Mouse (Mus musculus) mature B cell (primary cell): ENCODE results near the gene Rbbp4.

Source experiments
- in situ Hi-C: fragments of 300-500 bp; cut with MboI; formaldehyde crosslinking; loops from 2 replicates; pipeline ENCODE4 v1.14.3; 2019

The Rbbp4 gene

DNA sequence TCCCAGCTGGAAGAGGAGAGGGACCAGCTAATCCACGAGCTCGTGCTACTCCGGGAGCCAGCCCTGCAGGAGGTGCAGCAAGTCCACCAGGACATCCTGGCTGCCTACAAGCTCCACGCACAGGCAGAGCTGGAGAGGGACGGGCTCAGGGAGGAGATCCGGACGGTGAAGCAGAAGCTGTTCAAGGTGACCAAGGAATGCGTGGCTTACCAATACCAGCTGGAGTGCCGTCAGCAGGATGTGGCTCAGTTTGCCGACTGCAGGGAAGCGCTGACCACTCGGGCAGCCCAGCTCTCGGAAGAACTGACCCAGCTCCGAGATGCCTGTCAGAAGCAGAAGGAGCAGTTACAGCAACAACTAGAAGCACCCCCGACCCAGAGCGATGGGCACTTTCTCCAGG, 41.5 kb downstream of the Rbbp4 start:
- in situ Hi-C loops = no loop called here

DNA sequence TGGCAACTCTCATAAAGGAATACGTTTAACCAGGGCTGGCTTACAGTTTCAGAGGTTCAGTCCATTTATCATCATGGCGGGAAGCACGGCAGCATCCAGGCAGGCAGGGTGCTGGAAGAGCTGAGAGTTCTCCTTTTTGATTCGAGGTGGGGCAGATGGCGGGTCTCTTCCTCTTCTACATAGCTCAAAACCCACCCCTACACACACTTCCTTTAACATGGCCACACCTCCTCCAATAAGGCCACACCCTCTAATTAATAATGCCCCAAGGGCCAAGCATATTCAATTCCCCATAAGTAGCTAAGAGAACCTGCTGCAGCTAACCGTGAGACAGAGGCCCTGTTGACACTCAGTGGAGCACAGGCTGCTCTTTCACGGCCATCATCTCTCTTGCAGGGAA, 42.3 kb downstream of the Rbbp4 start:
- in situ Hi-C loops = no loop called here

DNA sequence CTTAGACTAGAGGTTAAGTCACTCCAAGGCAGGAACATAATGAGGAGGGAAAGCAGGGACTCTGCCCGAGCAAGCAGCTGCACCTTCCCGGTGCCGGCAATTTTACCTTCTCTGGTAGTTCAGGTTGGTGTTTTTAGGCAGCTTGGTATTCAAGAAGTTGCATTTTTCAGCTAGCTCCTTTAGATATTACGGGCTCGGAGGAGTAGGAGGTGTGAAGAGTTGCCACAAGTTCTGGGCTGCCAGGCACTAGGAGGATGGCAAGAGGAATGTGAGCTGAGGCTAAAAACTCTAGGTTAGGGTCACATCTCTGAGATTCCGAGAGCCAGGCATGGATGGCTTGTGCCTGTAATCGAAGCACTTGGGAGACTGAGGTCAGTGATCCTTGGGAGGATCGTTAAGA, 45.5 kb downstream of the Rbbp4 start:
- in situ Hi-C loops = no loop called here

DNA sequence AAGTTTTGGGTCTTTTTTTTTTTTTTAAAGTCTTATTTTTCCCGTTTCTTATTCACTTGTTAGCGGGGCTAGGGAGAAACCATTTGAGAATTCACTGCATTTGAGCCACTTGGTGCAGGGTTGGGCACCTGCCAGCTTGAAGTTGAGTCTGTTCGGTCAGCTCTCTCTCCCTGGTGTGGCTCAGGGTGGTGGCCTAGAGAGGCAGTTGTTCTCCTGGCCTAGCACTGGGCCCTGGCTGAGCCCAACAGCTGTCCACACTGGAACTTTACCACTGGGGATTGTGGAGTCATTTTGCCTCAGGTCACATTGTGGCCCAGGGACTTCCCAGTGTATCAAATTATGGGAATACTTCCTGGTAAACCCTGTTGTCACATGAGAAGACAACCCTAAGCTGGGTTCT, 47.1 kb downstream of the Rbbp4 start:
- in situ Hi-C loops = no loop called here

DNA sequence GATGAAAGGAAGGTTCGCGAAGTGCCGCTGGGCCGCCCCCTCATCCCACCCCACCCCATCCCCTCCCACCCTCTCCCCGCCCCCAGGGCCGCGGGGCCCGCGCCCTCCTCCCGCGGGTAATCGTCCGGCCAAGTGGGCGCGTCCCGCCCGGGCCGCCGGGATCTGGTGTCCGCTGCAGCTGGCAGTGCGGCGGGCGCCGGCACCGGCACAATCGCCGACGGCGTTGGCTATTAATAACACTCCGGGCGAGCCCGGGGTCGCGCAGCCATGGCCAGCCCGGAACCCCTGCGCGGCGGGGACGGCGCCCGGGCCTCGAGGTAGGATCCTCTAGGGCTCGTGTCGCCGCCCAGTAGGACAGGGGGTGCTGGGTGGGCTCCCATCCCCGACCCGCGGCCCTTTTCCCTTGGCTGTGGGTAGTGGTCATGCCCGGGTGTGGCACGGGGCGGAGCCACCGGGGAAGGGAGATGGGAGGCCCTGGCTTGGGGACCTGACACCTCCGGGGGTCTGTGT, 47.6 kb downstream of the Rbbp4 start, which contains the start of gene Sync:
TSS of gene Sync (plus strand) at position 146 of the 510 bp plus-strand sequence.
- in situ Hi-C loops = no loop called here

DNA sequence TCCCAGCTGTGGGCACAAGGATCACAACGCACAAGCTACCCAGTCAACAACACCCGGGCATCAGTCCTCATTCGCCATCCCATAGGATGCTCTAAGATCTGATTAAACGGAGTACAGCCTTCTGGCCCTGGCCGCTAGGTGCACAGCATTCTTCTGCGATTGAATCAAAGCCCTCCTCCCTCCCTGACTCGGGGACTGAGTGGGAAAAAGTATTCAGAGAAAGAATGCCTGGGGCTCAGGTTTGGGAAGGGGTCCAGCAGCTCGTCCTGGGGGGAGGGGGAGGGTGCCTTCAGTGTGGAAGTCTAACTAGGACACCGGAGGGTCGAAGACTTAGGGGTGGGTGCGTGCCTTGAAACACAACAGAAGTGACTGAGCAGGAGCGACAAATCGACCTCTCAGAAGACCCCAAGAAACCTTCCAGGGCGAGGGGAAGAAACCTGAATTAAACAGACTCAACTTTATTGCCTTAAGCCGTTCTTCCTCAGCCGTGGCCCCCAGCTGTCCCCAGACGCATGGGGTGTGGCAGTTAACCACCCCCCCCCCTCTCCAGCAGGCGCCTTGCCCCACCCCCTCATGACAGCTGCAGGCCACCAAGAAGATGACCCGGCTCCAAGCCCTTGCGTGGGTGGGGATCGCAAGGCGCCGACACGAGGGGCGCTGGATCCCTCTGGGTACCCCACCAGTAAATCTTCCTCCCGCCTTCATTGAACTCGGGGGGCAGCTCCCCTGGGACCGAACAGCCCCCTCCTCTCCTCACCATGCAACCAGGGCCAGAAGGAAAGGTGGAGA, 48.3 kb downstream of the Rbbp4 start:
- in situ Hi-C loops = no loop called here

DNA sequence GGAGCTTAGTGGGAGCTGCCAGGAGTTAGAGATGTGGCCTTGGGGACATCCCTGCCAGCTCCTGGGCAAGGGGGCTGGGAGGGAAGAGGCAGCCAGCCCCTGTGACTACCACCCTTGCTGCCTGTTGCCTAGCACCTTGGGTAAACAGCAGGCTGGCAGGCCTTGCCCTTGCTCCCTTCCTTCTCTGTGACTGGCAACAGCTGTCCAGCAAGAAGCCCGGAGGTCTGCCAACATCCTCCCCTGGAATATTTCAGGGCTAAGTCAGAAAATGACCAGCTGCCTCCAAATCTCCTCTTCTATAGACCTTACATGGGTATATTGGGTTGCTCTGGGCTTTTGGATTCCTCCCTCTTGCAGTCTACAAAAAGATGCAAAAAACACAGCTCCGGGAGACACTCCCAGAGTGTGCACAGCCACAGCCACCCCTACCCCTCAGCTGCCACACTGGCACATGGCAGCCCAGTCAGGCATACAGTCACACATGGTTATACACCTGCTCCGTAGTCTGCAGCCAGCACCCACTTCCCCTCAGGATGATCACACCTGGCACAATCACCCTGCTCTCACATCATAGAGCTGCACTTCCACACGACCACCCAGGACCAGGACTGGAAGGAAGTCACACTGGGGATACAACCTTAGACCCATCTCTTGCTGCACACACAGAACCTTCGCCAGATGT, 49.0 kb downstream of the Rbbp4 start:
- in situ Hi-C loops = no loop called here

DNA sequence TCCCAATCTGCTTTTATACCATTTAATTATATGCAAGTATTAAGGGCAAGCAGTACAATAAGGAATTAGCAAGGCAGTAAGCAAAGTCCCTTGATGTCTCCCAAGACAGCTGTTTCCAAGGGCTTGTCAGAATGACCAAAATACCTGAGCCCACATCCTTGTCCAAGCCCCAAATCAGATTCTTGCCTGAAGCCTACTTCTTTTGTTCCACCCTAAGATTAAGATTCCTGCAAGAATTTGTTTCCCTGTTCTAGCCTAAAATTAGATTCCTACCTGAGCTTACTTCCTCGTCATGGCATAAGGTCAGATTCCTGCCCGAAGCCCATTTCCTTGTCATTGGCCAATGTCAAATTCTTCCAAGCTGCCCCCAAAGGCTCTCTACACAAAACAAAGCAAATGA, 50.5 kb downstream of the Rbbp4 start:
- in situ Hi-C loops = no loop called here

DNA sequence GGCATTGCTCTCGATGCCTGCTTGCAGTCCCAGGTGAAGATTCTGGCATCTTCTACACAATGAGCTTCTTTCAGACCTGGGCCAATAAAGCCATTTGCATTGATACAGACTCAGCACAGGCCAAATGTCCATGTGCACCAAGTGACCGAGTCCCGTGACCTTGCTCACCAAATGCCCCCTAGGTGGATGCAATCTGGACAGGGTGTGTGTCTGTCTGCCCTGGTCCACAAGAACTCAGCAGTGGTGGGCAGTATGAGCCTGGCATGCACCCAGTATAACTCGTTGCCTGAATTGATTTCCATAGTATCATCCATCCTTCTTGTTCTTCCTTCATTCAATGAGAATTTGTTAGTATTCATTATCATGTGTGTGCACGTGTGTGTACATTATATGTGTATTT, 51.9 kb downstream of the Rbbp4 start:
- in situ Hi-C loops = no loop called here

DNA sequence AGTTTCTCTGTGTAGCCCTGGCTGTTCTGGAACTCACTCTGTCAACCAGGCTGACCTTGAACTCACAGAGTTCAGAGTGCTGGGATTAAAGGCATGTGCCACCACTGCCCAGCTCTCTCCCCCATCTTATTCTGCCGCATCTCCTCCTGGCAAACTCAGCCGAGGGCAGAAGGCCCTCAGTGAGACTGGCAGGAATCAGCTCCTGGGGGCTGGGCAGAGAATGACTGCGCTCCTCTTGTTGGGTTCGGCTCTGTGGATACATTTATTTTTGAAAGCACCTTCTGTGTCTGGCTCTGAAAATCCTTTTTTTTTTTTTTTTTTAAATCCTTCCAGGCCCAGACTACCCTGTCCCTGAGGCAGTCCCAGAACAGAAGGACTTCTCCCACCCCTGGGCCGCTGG, 52.4 kb downstream of the Rbbp4 start:
- in situ Hi-C loops = no loop called here

DNA sequence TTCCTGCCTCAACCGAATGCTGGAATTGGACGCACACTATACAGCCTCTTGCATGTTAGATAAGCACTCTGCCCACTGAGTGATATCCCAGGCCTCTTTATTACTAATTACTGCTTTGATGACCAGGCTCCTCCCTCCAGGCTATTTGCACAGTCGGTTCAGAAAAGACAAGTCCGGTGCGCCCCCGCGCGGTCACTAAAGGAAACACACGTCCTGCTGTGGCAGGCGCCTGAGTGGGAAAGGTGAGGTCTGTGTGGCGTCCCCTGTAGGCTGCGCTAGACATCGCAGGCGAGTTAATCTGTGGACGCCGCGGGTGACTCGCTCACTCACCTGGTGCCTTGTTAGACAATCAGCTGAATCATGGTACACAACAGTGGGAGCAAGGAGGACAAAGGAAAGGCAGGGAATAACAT, 58.7 kb downstream of the Rbbp4 start:
- in situ Hi-C loops = no loop called here

DNA sequence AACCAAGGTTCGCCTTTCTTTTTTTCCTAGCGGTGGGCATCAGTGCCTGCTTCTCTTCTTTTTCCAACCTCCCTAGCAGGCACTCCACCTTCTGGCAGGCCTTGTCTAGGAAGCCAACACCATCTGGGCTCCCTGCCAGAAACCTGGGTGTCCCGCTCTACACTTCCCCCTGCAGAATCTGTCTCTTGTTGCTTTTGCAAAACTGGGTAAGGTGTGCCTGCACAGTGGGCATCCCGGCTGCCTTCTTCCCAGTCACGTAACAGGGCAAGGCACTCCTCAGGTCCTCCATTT, 62.5 kb downstream of the Rbbp4 start:
- in situ Hi-C loops = no loop called here

DNA sequence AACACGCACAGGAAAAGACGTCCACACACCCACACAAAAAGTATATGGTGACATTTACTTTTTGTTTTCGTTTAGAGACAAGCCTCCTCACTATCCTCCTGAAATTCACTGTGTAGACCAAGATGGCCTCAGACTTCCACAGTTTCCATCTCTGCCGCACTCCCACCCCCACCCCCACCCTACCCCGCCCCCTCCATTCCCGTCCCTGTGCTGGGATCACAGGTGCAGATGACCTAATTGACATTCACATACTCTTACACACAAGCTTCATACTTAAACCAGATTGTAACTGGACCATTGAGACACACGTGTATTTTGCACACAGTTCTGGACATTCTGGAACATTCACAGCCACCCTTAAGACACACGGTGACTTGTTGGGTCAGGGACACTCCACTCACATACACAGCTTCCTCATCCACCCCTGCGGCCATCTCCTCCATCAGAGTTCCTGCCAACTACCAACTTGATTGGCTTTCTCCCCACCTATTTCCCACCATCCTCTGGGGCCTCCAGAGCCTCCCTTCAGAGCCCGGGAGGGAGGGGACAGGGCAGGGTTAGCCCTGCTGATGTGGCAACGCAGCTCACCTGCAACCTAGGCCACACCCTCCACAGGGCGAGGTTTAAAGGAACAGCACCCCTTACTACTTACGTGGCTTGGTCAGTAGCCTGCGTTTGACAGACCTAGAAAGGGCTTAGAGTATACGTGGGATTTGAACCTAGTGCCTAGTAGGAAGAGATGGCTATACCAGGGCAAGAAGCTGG, 63.0 kb downstream of the Rbbp4 start:
- in situ Hi-C loops = no loop called here

DNA sequence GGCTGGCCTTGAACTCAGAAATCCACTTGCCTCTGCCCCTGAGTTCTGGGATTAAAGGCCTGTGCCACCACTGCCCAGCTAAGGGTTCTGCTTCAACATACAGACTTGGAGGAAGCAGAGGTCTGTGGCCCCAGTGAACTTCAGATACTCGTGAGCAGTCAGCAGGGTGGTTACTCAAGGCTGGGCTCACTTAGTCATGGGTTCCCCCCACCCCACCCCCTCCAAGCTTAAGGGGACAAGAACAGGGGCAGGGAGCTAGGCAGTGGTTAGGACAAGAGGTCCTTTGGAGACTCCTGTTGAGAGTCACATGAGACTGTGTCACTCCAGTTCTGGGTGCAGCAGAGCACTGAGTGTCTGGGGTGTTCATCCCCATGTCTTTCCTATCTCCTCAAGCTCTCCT, 66.5 kb downstream of the Rbbp4 start:
- in situ Hi-C loops = no loop called here

DNA sequence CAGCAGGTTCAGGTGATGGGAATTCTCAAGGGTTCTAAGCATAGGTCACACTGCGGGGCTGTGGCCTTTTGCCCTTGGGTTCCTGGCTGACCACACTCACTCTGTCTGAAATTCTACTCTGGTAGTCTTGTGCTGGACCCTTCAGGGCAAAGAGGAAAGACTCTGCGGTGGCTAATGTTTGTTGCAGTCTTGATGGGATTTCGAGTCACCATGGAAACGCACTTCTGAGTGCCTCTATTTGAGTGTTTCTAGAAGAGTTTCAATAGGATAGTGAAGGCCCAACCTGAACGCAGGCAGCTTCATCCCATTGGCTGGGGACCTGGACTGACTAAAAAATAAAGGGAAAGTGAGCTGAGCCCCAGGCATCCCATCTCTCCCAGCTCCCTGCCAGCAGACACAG, 68.3 kb downstream of the Rbbp4 start:
- in situ Hi-C loops = no loop called here

DNA sequence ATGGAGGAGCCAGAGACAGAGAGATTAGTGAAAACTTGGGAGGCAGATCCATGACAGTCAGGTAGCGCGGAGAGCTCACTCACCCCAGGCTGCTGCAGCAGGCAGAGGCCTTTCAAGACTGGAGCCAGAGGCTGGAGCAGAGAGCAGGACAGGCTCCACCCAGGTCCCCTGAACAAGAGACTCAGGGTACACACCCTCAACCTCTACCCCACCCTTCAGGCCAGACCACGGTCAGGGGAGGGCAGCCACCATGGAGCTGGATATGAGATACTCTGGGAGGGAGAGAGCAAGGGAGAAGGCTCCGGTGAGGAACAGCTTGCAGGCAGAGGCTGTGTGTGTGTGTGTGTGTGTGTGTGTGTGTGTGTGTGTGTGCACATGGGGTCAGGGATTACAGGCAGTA, 69.0 kb downstream of the Rbbp4 start:
- in situ Hi-C loops = no loop called here

DNA sequence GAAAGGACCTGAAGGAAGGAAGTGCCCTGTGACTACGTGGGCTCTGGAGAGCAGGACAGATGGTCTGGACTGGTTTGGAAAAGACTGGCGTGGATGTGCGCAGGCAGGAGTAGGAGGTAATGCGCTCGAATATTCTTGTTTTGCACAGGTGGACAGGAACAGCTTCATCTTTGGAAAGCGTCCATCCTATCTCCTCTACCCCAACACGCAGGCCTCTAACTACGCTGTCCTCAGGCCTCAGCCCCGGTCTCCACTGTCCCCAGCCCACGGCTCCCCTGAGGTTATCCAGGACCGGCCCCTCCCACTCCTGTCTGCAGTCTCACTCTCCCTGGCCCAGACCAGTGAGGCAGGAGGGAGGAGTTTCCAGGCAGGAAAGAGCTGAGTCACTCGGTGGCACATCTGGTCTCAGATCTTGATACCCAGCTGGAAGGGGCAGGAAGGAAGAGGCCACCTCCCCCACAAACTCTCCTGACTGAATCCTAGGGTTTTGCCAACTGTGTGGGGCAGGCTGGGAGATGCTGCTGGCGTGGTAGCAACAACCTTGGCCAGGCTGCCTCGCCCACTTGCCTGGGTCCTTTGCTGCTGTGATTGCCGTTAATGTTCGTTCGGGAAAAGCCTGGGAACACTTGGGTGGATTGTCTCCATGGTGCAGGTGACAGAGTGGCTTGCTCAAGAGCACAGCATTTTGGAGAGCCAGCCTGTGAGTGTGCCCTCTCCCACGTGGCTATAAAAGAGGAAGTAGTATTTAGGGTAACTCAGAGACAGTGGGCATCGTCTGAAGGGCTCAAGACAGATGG, 71.7 kb downstream of the Rbbp4 start:
- in situ Hi-C loops = no loop called here

DNA sequence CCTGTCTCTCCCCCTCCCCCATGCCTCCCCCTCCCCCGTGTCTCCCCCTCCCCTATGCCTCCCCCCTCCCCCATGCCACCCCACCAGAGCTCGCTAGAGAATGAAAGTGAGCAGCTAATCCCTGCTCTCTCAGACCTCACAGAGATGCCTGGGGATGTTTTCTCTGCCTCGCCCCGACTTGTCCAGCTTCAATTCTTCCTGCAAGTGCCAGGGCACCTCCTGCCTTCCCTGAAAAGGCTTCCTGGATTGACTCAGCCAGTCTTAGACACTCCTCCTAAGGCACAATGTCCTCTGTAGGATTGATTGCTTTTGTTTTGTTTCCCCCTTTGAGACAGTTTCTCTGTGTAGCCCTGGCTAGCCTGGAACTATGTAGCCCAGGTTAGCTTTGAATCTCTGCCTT, 74.0 kb downstream of the Rbbp4 start, which contains the start of gene C77080:
TSS of gene C77080 (minus strand) at position 209 of the 400 bp plus-strand sequence.
- in situ Hi-C loops = no loop called here

DNA sequence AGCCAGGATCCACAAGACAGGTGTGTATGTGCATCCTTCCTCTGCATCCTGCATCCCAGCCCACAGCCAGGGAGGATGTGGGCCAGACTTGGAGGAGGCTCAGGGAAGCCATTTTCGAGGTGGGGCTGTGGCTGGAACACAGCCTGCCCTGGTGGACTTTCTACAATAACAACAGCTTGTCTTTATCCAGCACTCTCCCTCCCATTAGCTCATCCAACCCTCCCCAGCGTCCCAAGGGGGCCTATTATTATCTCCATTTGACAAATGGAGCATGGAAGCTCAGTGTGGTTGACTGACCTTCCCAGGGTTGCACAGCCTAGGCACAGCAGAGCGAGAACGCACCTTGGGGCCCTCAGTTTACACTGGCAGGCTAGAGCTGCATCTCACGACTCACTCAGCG, 74.5 kb downstream of the Rbbp4 start:
- in situ Hi-C loops = no loop called here

DNA sequence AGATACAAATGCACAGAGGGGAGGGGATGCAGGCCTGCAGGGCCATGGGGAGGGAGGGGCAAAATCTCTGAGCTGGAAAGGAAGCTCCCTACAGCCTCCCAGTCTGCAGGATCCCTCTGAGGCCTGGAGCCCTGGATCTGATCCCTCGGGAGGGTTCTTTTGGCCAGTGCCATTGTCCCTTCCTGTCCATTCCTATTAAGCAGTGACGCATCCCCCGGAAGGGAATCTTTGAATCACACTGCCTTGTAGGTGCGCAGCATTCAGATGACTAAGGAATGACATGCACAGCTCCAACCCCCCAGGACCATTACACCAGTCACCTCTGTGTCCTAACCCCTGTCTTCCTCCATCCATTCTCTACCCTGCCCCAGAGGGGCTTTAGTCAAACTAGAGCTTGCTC, 76.1 kb downstream of the Rbbp4 start:
- in situ Hi-C loops = no loop called here
